Mouse (Mus musculus): ENCODE measurements around the gene Art4.

DNA sequence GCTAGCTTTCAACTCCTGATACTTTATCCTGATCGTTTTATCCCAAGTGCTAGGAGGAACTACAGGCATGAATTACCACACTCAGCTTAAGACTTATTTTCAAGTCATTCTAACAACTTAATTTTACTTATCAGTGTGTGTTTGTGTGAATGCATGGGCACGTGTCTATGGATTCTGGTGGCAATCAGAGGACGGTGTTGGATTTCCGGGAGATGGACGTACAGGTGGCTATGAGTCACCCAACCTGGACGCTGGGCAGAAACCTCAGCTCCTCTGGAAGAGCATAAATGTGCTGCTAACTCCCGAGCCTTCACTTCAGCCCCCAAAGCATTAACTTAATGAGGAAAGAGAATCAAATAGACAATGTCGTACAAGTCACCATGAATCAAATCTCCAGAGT lies 32.5 kb downstream of the Art4 start:
- no peak for TF ChIP-seq EP300 (IDR thresholded peaks at IDR 0.05; ENCODE audit: insufficient read depth, low read depth, low read length)
- no peak for TF ChIP-seq CTCF (IDR thresholded peaks at IDR 0.05; ENCODE audit: low read depth, low read length)
- TF ChIP-seq POLR2A (IDR thresholded peaks at IDR 0.05; ENCODE audit: insufficient read depth, low read length), result no peak
